Mouse (Mus musculus): ENCODE measurements around the gene Nfkb1. TPM values are rescaled to one million over a fixed set of nuclear protein-coding genes. Genes with fewer than 3 reads are reported as not detected.

The Nfkb1 gene
- polyA plus RNA-seq, 1 experiment from 2014 or later, result 12.0 TPM

DNA sequence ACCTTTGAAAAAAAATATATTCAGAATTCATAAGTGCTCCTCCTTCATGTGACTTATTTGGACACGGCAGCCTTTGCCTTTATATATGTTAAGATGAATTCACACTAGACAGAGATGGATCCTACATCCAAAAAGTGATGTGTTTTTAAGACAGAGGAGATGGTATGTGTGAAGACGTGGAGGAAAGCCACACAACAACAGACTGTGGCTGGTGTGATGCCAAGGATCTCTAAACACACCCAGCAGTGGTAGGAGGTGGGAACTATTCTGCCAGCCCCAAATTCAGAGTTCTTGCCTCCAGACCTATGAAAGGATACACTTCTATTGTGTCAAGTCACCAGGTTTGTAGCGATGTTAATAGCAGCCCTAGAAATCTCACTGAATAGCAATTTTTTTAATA is 24.3 kb downstream of the Nfkb1 start:
- no peaks in the 10 kb centered on the region for H3K4me1 ChIP-seq (replicated peaks)
- ATAC-seq (ENCODE audit: insufficient read depth), result no peak
- peaks cover 26% of the 10 kb centered on the region for H3K36me3 ChIP-seq (replicated peaks)
- no peak overlapping the region for H3K27ac ChIP-seq (replicated peaks)
- WGBS (ENCODE audit: insufficient replicate concordance), result 74% methylated on average over 3 of the region's 3 CpGs
- H3K4me3 ChIP-seq (replicated peaks), result no peak overlapping the region
- H3K27me3 ChIP-seq, result no peaks in the 10 kb centered on the region
- no peak overlapping the region for H3K4me2 ChIP-seq
- H3K9me3 ChIP-seq (replicated peaks), result no peaks in the 10 kb centered on the region
- no peak overlapping the region for H3K9ac ChIP-seq

DNA sequence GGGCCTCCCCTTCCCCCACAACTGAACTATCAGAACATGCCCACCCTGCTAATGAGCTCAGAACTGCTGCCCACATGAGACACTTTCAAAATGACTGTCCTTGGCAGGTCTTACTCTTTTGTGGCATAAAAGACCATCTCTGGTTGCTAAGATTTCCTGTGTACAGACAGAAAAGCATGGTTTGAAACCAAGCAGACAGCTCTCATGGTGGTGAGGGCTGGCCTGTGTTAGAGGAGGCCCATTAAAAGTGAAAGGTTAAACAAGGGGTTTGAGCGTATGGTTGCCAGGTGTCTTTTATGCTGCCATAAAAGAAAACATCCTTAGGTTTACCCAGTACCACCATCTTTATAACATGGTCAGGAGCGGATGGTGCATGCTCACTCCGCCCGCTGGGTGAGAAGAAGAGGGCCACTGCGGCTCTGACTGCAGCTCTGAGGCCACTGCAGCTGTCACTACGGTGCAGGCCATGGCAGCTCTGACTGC is 25.5 kb downstream of the Nfkb1 start:
- Histone ChIP-seq H3K9ac (no peak overlapping the region), H3K36me3 (replicated peaks) (peaks cover 28% of the 10 kb centered on the region), H3K9me3 (replicated peaks) (no peaks in the 10 kb centered on the region), H3K4me1 (replicated peaks) (no peaks in the 10 kb centered on the region), H3K27ac (replicated peaks) (no peak overlapping the region), H3K4me3 (replicated peaks) (no peak overlapping the region), H3K27me3 (no peaks in the 10 kb centered on the region), H3K4me2 (no peak overlapping the region)
- no peak for ATAC-seq (ENCODE audit: insufficient read depth)
- 72% methylated on average over 6 of the region's 6 CpGs for WGBS (ENCODE audit: insufficient replicate concordance)

DNA sequence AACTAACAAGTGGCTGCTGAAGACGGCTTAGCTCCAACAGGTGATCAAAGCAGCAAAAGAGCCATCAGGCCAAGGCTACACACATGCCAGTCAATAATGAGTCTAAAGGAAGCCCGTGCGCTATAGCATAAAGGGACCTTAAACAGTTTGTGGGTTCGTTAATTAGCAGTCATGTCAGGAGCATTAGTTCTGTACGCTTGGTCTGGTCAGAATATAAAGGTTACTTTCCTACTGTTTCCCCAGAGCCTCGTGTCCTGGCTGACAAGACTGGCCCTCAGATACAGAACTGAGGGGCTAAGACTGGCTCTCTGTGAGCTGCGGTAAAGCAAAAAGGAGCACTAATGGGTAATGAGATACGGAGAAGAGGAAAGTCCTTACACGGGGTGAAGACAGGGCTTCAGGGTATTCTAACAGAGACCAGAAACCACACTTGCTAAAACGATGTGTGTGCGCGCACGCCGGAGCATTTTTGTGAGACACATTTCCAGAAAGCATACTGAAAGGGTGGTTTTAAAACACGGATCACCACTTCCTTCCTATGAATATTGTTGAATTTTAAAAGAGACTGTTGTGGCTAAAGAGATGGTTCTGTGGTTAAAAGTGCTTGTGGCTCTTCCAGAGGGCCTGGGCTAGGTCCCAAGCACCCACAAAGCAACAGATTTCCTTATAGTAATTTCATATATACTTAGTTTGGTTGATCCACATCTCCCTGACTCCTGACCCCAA is 29.0 kb downstream of the Nfkb1 start:
- no peak overlapping the region for H3K27ac ChIP-seq (replicated peaks)
- 64% methylated on average over 15 of the region's 15 CpGs for WGBS (ENCODE audit: insufficient replicate concordance)
- H3K4me3 ChIP-seq (replicated peaks), result no peak overlapping the region
- peaks cover 25% of the 10 kb centered on the region for H3K36me3 ChIP-seq (replicated peaks)
- no peak overlapping the region for H3K4me2 ChIP-seq
- ATAC-seq (ENCODE audit: insufficient read depth), result no peak
- H3K4me1 ChIP-seq (replicated peaks), result peaks cover 9% of the 10 kb centered on the region; the same call in 1 of the 2 replicates
- no peak overlapping the region for H3K9ac ChIP-seq
- no peaks in the 10 kb centered on the region for H3K27me3 ChIP-seq
- no peaks in the 10 kb centered on the region for H3K9me3 ChIP-seq (replicated peaks)

DNA sequence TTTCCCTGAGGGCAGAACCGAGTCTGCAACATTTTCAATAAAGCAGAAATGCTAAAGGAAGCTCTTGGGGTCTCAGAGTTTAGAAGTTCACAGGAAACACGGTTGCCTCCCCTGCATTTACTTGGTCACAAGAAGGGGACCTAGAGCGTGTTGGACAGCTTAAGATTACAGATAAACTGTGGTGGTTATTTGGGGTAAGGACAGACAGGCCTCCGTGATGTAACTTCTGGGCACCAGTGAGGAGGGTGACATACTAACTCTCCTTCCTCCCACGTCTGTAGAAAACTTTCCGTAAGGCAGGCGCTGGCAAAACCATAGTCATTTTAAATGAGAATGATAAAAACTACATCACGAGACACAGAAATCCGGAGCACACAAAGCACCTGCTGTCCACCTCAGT is 29.6 kb downstream of the Nfkb1 start:
- Histone ChIP-seq H3K36me3 (replicated peaks) (peaks cover 22% of the 10 kb centered on the region), H3K27ac (replicated peaks) (no peak overlapping the region), H3K9ac (no peak overlapping the region), H3K4me1 (replicated peaks) (peaks cover 9% of the 10 kb centered on the region; the same call in 1 of the 2 replicates), H3K9me3 (replicated peaks) (no peaks in the 10 kb centered on the region), H3K4me3 (replicated peaks) (no peak overlapping the region), H3K4me2 (no peak overlapping the region), H3K27me3 (no peaks in the 10 kb centered on the region)
- 59% methylated on average over 9 of the region's 9 CpGs for WGBS (ENCODE audit: insufficient replicate concordance)
- no peak for ATAC-seq (ENCODE audit: insufficient read depth)

DNA sequence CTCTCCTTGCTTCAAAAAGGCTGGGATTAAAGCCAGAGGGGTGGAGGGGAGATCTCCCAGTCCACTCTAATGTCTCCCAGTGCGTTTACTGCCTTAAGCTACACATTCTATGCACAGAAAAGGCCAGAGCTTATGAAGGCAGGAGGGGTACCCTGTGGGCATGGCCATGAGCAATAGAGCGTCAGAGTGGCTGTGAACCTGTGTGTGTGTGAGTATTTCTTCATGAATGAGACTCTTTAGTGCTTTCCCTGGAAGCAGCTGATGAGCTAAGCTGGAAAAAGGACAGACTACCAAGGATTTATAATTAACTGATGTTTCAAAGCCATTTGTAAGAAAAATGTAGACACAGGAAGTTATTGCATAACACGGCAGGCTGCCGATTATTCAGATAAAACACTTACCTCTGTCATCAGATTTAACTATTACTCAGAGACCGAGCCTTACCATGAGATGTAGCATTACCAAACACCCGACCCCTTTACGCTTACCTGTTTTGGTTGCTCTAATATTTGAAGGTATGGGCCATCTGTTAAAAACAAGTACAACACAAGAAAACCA is 32.7 kb downstream of the Nfkb1 start:
- H3K27ac ChIP-seq (replicated peaks), result no peak overlapping the region
- H3K4me3 ChIP-seq (replicated peaks), result no peak overlapping the region
- H3K9me3 ChIP-seq (replicated peaks), result no peaks in the 10 kb centered on the region
- no peak overlapping the region for H3K4me2 ChIP-seq
- peaks cover 9% of the 10 kb centered on the region for H3K4me1 ChIP-seq (replicated peaks)
- no peak overlapping the region for H3K9ac ChIP-seq
- no peak for ATAC-seq (ENCODE audit: insufficient read depth)
- peaks cover 16% of the 10 kb centered on the region for H3K36me3 ChIP-seq (replicated peaks)
- no peaks in the 10 kb centered on the region for H3K27me3 ChIP-seq
- WGBS (ENCODE audit: insufficient replicate concordance), result 48% methylated on average over 7 of the region's 7 CpGs

DNA sequence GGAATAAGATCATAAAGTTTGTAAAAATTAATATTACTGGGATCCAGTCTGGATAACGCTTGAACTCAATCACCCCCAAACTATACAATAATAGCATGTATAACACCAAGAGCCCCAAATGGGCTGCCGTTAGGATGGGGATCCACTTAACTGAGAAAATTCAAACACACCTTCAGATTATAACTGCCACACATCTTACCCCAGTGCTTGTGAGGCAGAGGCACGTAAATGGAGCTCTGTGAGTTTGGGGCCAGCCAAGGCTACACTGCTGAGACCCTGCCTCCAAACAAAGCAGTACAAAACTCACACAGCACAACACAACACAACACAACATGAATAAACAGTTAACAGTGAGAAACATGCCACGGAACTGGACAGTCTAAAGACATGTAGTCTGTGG is 35.2 kb downstream of the Nfkb1 start:
- no peak overlapping the region for H3K4me2 ChIP-seq
- H3K27me3 ChIP-seq, result no peaks in the 10 kb centered on the region
- no peak overlapping the region for H3K27ac ChIP-seq (replicated peaks)
- WGBS (ENCODE audit: insufficient replicate concordance), result 72% methylated on average over 4 of the region's 4 CpGs
- no peak overlapping the region for H3K4me3 ChIP-seq (replicated peaks)
- peaks cover 9% of the 10 kb centered on the region for H3K4me1 ChIP-seq (replicated peaks)
- H3K9ac ChIP-seq, result no peak overlapping the region
- ATAC-seq (ENCODE audit: insufficient read depth), result no peak
- peaks cover 13% of the 10 kb centered on the region; the same call in 1 of the 2 replicates for H3K36me3 ChIP-seq (replicated peaks)
- no peaks in the 10 kb centered on the region for H3K9me3 ChIP-seq (replicated peaks)

DNA sequence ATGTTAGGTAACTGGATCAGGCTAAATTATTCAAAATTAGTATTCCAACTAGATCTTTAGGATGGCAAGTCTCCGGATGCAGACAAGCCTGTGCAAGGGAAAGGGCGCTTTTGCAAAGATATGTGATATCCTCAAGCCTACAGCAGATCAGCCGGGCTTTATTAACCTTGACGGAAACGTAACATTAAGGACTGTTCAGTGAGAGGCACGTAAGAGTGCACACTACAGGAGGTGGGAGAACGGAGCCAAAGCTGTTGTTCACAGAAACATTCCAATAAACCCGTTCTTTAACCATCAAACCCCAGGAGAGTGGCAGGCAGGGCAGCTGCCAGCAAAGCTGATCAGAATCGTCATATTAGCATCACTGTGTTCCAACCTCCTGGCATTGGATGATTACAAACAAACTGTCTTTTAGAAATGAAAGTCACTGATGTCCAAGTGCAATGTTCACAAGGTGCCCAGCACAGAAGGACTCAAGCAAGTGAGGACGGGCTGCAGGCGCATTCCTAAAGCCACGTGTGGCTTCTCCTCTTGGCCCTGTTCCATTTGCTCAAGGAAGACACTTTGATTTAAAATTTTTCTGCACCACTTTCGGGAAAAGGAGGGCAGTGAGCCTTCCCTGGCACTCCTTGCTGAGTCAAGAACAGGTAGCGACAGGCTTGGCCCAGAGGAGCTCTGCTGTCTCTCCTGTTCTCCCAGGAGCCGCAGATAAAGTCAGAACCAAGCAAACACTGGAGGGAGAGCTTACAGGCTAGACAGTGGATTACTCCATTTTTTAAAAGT is 40.4 kb downstream of the Nfkb1 start:
- Histone ChIP-seq H3K36me3 (replicated peaks) (peaks cover 19% of the 10 kb centered on the region; the same call in 1 of the 2 replicates), H3K27ac (replicated peaks) (no peak overlapping the region), H3K4me3 (replicated peaks) (no peak overlapping the region), H3K9ac (no peak overlapping the region), H3K27me3 (no peaks in the 10 kb centered on the region), H3K4me2 (no peak overlapping the region), H3K4me1 (replicated peaks) (no peaks in the 10 kb centered on the region; the same call in 1 of the 2 replicates), H3K9me3 (replicated peaks) (no peaks in the 10 kb centered on the region)
- 75% methylated on average over 15 of the region's 15 CpGs for WGBS (ENCODE audit: insufficient replicate concordance)
- ATAC-seq (ENCODE audit: insufficient read depth), result no peak

DNA sequence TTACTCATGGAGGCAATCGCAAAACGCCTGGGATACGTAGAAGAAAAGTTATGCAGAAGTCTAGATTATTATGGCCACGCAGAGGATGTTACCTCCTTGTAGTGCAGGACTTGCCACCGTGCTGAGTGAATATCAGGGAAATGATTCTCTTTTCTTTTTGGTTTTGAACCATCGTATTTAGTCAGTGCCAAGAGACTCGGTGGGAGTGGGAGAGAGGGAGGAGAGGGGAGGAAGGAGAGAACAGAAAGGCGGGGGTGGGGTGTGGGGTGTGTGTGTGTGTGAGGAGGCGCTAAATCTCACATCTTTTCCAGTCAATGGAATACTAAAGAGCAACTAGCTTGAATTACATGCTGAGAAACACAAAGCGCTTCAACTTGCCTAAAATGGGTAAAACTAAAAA is 41.5 kb downstream of the Nfkb1 start:
- Histone ChIP-seq H3K4me2 (no peak overlapping the region), H3K9me3 (replicated peaks) (no peaks in the 10 kb centered on the region), H3K36me3 (replicated peaks) (peaks cover 21% of the 10 kb centered on the region; the same call in 1 of the 2 replicates), H3K9ac (no peak overlapping the region), H3K4me1 (replicated peaks) (no peaks in the 10 kb centered on the region; the same call in 1 of the 2 replicates), H3K4me3 (replicated peaks) (no peak overlapping the region), H3K27ac (replicated peaks) (no peak overlapping the region), H3K27me3 (no peaks in the 10 kb centered on the region)
- no peak for ATAC-seq (ENCODE audit: insufficient read depth)
- WGBS (ENCODE audit: insufficient replicate concordance), result 72% methylated on average over 10 of the region's 10 CpGs

DNA sequence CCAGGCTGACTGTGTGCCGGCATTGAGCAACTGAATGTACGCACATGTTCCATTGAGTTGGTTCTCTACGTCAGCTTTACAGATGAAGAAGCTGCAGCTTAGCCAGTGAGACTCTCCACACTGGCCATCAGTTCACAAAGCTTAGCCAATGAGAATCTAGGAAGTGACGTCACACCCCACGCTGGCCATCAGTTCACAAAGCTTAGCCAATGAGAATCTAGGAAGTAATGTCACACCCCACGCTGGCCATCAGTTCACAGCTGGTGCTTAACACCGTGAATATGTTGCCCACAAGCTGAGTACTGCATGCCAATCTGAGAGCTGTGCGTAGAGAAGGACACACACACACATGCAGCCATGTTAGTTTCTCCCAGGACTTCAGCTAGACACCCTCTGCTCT is 42.8 kb downstream of the Nfkb1 start:
- 77% methylated on average over 8 of the region's 8 CpGs for WGBS (ENCODE audit: insufficient replicate concordance)
- no peaks in the 10 kb centered on the region for H3K9me3 ChIP-seq (replicated peaks)
- H3K36me3 ChIP-seq (replicated peaks), result peaks cover 16% of the 10 kb centered on the region; the same call in 1 of the 2 replicates
- H3K9ac ChIP-seq, result no peak overlapping the region
- H3K4me1 ChIP-seq (replicated peaks), result no peaks in the 10 kb centered on the region; the same call in 1 of the 2 replicates
- H3K4me3 ChIP-seq (replicated peaks), result no peak overlapping the region
- H3K27me3 ChIP-seq, result no peaks in the 10 kb centered on the region
- no peak for ATAC-seq (ENCODE audit: insufficient read depth)
- H3K27ac ChIP-seq (replicated peaks), result no peak overlapping the region
- no peak overlapping the region for H3K4me2 ChIP-seq

DNA sequence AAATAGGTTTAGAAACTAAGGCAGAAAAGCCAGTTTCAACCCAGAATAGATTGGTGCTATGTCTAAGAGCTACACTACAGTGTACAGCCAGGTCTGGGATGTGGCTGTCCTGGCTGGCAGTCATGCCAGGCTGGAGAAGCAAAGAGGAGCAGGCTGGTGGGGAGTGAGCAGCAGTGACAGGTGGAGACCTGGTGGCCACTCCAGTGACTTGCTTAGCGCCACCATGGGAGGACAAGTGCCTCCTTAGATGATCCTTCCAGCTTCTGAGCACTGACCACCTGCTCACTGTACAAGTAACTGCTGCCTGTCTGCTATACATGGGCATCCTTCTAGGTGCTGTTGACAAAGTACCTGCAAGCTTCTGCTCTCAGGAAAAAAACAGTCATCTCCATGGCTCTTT is 44.7 kb downstream of the Nfkb1 start:
- ATAC-seq (ENCODE audit: insufficient read depth), result no peak
- H3K4me1 ChIP-seq (replicated peaks), result peaks cover 4% of the 10 kb centered on the region
- 88% methylated on average over 1 of the region's 1 CpGs for WGBS (ENCODE audit: insufficient replicate concordance)

DNA sequence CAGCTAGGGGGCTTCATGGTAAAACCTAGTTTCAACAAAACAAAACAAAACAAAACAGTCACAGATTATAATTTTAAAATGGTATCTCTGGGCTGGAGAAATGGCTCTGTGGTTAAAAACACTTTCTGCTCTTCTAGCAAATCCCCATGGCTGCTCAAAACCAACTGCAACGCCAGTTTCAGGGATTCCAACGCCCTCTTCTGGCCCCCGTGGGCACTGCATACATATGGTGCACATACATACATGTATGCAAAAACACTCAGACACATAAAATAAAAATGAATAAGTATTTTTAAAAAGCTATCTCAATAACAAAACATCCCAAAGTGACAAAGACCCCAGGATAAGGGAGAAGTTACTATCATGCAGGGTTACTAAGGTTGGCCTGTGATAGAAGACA is 46.4 kb downstream of the Nfkb1 start:
- Histone ChIP-seq H3K27me3 (no peaks in the 10 kb centered on the region), H3K9me3 (replicated peaks) (no peaks in the 10 kb centered on the region), H3K4me1 (replicated peaks) (peaks cover 14% of the 10 kb centered on the region), H3K27ac (replicated peaks) (no peak overlapping the region), H3K4me2 (no peak overlapping the region), H3K9ac (no peak overlapping the region), H3K36me3 (replicated peaks) (peaks cover 20% of the 10 kb centered on the region; the same call in 1 of the 2 replicates), H3K4me3 (replicated peaks) (no peak overlapping the region)
- 71% methylated on average over 3 of the region's 3 CpGs for WGBS (ENCODE audit: insufficient replicate concordance)
- ATAC-seq (ENCODE audit: insufficient read depth), result no peak

More for the DNA sequence above, 44.7 kb downstream of the Nfkb1 start:
- no peak overlapping the region for H3K4me2 ChIP-seq
- H3K9ac ChIP-seq, result no peak overlapping the region
- H3K27ac ChIP-seq (replicated peaks), result no peak overlapping the region
- no peaks in the 10 kb centered on the region for H3K9me3 ChIP-seq (replicated peaks)
- no peak overlapping the region for H3K4me3 ChIP-seq (replicated peaks)
- H3K27me3 ChIP-seq, result no peaks in the 10 kb centered on the region
- H3K36me3 ChIP-seq (replicated peaks), result peaks cover 16% of the 10 kb centered on the region; the same call in 1 of the 2 replicates
